ENCODE assay signal across 29 mouse cellular contexts in genomic region chr19:16186984-16187383, GRCm38 (mm10). TPM values are rescaled to one million over a fixed set of nuclear protein-coding genes. Genes with fewer than 3 reads are reported as not detected.
A peak's percentile ranks its signal among the peaks of the same experiment; 100 is the strongest.
DNase-seq lines count a peak whose midpoint lies in the region; ATAC-seq lines count a peak whose summit lies in the region.
"Had no signal": no experiment of that assay in that cellular context is flagged by ENCODE, and none has a peak within 500 bp of the region (broad histone marks: within the 10 kb centered on the region; RNA-seq: fewer than 3 reads in every experiment).

No protein-coding gene starts in this region.

- WGBS in kidney, embryonic 16.5 days, result 65% methylated on average over 3 of the region's 3 CpGs
- WGBS in limb, embryonic 10.5 days, result 90% methylated on average over 3 of the region's 3 CpGs
- 64% methylated on average over 3 of the region's 3 CpGs for WGBS in stomach, embryonic 14.5 days

- ATAC-seq in kidney, embryonic 16.5 days (ENCODE audit: low FRiP score, low TSS enrichment), result no peak
- 0 out of 2 replicates have a peak, but pooled peaks have one; percentile 36 for ATAC-seq in common myeloid progenitor, adult 5-6 weeks (replicated peaks; ENCODE audit: low read depth, poor library complexity, severe bottlenecking)
- ATAC-seq in stomach, embryonic 14.5 days (ENCODE audit: insufficient number of reproducible peaks, insufficient read depth, low FRiP score, low read depth), result no peak
- ATAC-seq: activated CD4-positive, CD25-positive, alpha-beta regulatory T cell, adult 4 months; forebrain, embryonic 16.5 days; hindbrain, postnatal 0 days had no signal

- DNase-seq in kidney, postnatal 14 days, result no peak
- DNase-seq in limb, embryonic 10.5 days (ENCODE audit: low spot score), result peak; percentile 13
- DNase-seq in lung, postnatal 4 days, result no peak
- DNase-seq in right cerebral cortex, postnatal 10 days (ENCODE audit: low spot score in 2 of 2), result no peak
- DNase-seq in urinary bladder, adult 2 months (ENCODE audit: low spot score), result no peak
- DNase-seq: adrenal gland, adult 2 months; adrenal gland, postnatal 36 days; cerebellum, adult 8-10 months; cerebellum, postnatal 25 days; gastrocnemius, adult 2 months; kidney, adult 11 months; kidney, postnatal 25 days; lung, adult 2 months; lung, postnatal 10 days; retina, postnatal 1 day; right cerebral cortex, postnatal 25 days had no signal

- no peaks in the 10 kb centered on the region for H3K36me3 ChIP-seq in kidney, embryonic 16.5 days (ENCODE audit: insufficient read depth, low read length)
- H3K36me3 ChIP-seq in limb, embryonic 10.5 days, result no peaks in the 10 kb centered on the region
- H3K36me3 ChIP-seq in stomach, embryonic 14.5 days (ENCODE audit: control insufficient read depth, insufficient read depth, low read length), result no peaks in the 10 kb centered on the region
- H3K36me3 ChIP-seq: embryonic facial prominence, embryonic 12.5 days; forebrain, embryonic 10.5 days; heart, embryonic 15.5 days; limb, embryonic 13.5 days had no signal

- no peak overlapping the region for H3K4me3 ChIP-seq in kidney, embryonic 16.5 days (ENCODE audit: low read length)
- H3K4me3 ChIP-seq in limb, embryonic 10.5 days, result no peak overlapping the region
- no peak overlapping the region for H3K4me3 ChIP-seq in stomach, embryonic 14.5 days (ENCODE audit: low read depth, low read length)
- H3K4me3 ChIP-seq: embryonic facial prominence, embryonic 12.5 days; forebrain, embryonic 10.5 days; gastrocnemius, adult 2 months; heart, embryonic 15.5 days; limb, embryonic 13.5 days had no signal

- H3K9me3 ChIP-seq in kidney, embryonic 16.5 days (ENCODE audit: low read length), result no peaks in the 10 kb centered on the region
- no peaks in the 10 kb centered on the region for H3K9me3 ChIP-seq in limb, embryonic 10.5 days (replicated peaks)
- H3K9me3 ChIP-seq in stomach, embryonic 14.5 days (ENCODE audit: control insufficient read depth, low read depth, low read length), result no peaks in the 10 kb centered on the region
- H3K9me3 ChIP-seq: embryonic facial prominence, embryonic 12.5 days; forebrain, embryonic 10.5 days; heart, embryonic 15.5 days; limb, embryonic 13.5 days had no signal

- H3K27ac ChIP-seq in kidney, embryonic 16.5 days (ENCODE audit: low read length), result 0 out of 2 replicates have a peak overlapping the region, but pooled peaks have one; percentile 2
- no peak overlapping the region for H3K27ac ChIP-seq in limb, embryonic 10.5 days
- peak overlapping the region; percentile 71; the same call in 1 of the 2 replicates for H3K27ac ChIP-seq in stomach, embryonic 14.5 days (ENCODE audit: low read length)
- H3K27ac ChIP-seq: embryonic facial prominence, embryonic 12.5 days; forebrain, embryonic 10.5 days; gastrocnemius, adult 2 months; heart, embryonic 15.5 days; hindbrain, postnatal 0 days; liver, embryonic 14.5 days had no signal

- H3K4me1 ChIP-seq in kidney, embryonic 16.5 days (ENCODE audit: insufficient read depth, low read length), result peaks cover 25% of the 10 kb centered on the region
- peaks cover 17% of the 10 kb centered on the region for H3K4me1 ChIP-seq in limb, embryonic 10.5 days
- peaks cover 31% of the 10 kb centered on the region for H3K4me1 ChIP-seq in stomach, embryonic 14.5 days (ENCODE audit: control insufficient read depth, insufficient read depth, low read length)

- H3K9ac ChIP-seq in kidney, embryonic 16.5 days (replicated peaks; ENCODE audit: low read length), result no peak overlapping the region
- no peak overlapping the region for H3K9ac ChIP-seq in stomach, embryonic 14.5 days (replicated peaks; ENCODE audit: low read depth, low read length)
- H3K9ac ChIP-seq: embryonic facial prominence, embryonic 12.5 days; heart, embryonic 15.5 days; limb, embryonic 13.5 days; liver, embryonic 14.5 days had no signal

- H3K27me3 ChIP-seq in kidney, embryonic 16.5 days (ENCODE audit: insufficient read depth, low read length), result no peaks in the 10 kb centered on the region
- no peaks in the 10 kb centered on the region for H3K27me3 ChIP-seq in limb, embryonic 10.5 days (ENCODE audit: low read depth, poor library complexity, severe bottlenecking)
- H3K27me3 ChIP-seq in stomach, embryonic 14.5 days (ENCODE audit: control insufficient read depth, insufficient read depth, low read length), result no peaks in the 10 kb centered on the region
- H3K27me3 ChIP-seq: CH12.LX; embryonic facial prominence, embryonic 12.5 days; heart, embryonic 15.5 days; limb, embryonic 13.5 days had no signal

- H3K4me2 ChIP-seq in kidney, embryonic 16.5 days (replicated peaks; ENCODE audit: low read depth, low read length), result no peak overlapping the region
- 0 out of 2 replicates have a peak overlapping the region, but pooled peaks have one; percentile 5 for H3K4me2 ChIP-seq in stomach, embryonic 14.5 days (replicated peaks; ENCODE audit: low read depth, low read length)
- H3K4me2 ChIP-seq: embryonic facial prominence, embryonic 12.5 days; heart, embryonic 15.5 days; limb, embryonic 13.5 days; midbrain, embryonic 11.5 days had no signal

RNA-seq across cellular contexts. Expression of gene Gnaq, which starts 54.4 kb away (rescaled TPM):
- 40.0 and 41.4 TPM in 2 replicates for polyA plus RNA-seq in kidney, embryonic 16.5 days (2015; fragmentation: Nextera tagmentation; extraction: Ambion mirVana)
- 14.9 and 20.5 TPM in 2 replicates for total RNA-seq in common myeloid progenitor, adult 5-6 weeks (2017)
- 16.8 and 19.6 TPM in 2 replicates for polyA plus RNA-seq in limb, embryonic 10.5 days (2016; fragmentation: Nextera tagmentation; extraction: Ambion mirVana)
- 22.6 and 23.3 TPM in 2 replicates for polyA plus RNA-seq in stomach, embryonic 14.5 days (2014; fragmentation: Nextera tagmentation; extraction: Ambion mirVana)
- polyA plus RNA-seq in urinary bladder, adult 2 months (2012; rRNA removed), result 30.2 and 43.8 TPM in 2 replicates
